Mouse (Mus musculus) skeletal muscle tissue, adult 2 months (tissue): ENCODE measurements at regions not wholly inside any gene's neighbourhood (a gene's known extent, or its start where the extent isn't known, plus 50 kb on each side); places are given as distances from the start of the nearest gene placed in this dataset.
A peak's percentile ranks its signal among the peaks of the same experiment; 100 is the strongest.
"Not testable (repeated sequence)": the region's sequence is repeated elsewhere in the genome, so short reads cannot be mapped to it uniquely, and the experiment has no call there.

Experiments
- DNase-seq: peaks from one replicate; pipeline ENCODE4 v3.0.0-alpha.2; 2012; ENCODE audit warnings: low read depth, low spot score

DNA sequence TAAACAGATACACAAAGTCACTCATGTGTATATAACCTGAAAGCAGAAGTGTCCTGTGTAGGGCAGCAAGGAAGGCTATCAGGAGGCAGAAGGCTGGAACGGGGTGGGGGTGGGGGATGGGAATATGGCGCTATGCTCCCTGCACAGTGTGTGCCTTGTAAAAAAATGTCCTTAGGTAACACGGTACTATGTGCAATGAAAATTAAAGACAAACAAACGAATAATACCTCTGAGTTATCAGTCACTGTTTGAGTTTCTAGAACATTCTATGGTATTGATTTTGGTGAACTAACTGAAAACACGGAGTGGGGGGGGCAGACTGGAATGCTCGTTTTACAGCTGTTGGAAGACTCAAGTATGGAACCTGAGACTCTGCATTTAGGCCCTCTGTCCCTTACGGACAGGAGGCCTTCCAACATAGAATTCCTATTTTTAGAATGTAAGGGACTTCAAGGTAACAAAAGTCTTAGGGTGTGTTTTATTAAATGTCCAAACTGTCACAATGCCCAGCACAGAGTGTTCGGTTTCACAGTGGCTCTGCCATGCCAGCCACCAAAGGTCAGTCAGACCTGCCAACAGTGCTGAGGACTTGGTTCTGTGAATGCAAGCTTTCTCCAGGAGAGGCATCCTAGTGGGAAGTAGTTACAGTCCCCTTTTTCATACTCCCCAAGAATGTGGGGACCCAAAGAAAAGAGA lies 240.6 kb downstream of the Ano6 start:
- peak; percentile 60 for DNase-seq

DNA sequence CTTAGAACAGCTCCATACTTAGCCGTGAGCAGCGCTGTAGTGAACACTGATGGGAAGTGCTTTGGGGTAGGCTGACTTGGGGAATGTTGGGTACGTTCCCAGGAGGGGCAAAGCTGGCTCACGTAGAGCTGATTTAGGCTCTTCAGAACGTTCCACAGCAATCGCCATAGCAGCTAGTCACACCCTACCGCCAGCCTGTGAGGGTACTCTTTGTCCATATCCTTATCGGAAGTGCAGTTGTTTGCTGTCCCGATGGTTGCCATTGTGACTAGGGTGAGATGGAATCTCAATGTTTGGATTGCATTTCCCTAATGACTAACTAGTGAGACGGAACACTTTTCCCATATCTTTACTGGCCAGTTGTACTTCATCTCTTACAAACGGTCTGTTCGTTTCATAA lies 244.6 kb downstream of the Ano6 start:
- no peak for DNase-seq

DNA sequence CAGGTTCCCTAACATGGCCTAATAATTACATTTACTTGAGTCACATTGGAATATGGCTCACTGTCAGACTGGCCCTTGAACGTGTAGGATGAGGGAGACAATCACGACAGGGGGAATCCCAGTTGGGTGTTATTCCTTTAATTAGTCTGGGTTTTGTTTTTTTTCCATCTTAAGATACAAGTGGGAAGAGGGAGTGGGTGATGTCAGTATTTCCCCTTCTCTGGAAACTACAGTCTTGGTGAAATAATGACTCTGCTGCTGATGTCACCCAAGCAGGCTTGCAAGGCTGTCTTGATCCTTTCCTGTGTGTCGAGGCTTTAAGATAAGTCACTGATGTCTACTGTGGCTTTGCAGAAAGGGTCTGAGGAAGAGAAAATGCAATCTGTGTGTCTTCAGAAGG lies 241.8 kb upstream of the Arid2 start:
- no peak for DNase-seq

DNA sequence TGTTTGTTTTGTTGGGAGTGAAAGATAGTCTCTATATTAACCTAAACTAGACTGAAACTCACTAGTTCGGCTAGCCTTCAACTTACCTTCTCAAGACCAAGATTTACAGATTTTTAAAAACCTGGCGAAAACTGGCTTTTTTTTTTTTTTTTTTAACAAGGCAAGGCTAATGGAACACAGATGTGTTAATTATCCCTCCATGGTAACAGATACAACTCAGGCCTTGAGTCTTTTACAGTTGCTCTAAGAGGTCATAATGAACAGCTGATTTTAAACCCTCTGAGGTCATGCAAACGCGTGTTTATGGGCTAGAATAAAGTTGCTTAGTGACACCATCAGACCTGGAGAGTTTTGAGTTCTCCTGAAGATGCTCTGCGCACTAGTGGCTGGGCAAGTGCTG lies 240.7 kb upstream of the Arid2 start:
- DNase-seq, result no peak

DNA sequence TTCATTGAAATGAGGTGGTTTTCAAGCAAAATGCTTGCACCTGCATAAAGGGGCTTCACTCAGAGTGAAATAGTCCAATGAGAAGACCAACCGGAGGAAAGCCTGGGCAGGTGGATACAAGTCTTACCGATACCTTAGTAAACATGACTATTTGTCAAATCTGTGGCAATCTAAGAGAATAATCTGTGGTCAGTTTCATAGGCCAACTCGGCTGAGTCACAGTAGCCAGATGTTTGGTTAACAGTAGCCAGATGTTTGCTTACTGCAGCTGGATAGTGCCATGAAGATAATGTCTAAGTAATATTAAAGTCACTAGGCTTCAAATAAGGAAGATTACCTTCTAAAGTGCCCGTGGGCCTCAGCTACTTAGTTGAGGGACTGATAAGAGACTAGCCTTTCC lies 236.9 kb upstream of the Arid2 start:
- DNase-seq, result no peak

DNA sequence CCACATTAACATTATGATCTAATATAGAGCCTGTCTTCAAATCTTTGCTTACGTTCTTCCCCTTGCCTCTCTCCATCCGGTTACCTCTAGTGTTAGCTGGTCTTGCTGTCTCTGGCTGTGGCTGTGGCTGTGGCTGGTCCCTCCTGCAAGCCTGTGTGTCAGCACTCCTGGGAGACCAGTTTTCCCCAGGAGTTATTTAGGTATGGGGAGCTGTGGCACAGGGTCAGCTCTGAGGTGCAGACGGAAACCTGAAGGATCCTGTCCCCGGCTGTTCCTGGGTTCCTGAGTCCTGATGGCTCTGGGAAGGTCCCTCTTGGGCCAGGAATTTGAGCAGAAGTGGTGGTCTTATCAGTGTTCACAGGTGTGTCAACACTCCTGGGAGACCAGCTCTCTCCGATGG lies 234.7 kb upstream of the Arid2 start:
- no peak for DNase-seq

DNA sequence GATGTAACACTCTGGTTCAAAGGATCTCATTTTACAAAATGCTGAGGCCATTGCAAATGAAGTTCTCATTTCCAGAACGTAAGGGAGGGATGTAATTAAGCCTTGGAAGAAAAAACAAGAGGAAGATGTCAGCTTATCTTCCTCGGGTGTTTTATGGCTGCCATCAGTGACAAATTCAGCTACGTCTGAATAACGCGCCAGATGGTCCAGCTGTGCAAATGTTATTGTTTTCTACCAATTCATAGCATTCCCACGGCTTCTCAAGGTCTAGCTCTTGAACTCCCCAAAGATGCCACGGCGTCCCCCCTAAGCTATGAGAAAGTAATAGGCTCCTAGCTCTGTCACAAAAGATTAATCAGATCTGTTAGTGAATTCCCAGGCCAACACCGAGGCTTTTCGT lies 232.0 kb upstream of the Arid2 start:
- no peak for DNase-seq

DNA sequence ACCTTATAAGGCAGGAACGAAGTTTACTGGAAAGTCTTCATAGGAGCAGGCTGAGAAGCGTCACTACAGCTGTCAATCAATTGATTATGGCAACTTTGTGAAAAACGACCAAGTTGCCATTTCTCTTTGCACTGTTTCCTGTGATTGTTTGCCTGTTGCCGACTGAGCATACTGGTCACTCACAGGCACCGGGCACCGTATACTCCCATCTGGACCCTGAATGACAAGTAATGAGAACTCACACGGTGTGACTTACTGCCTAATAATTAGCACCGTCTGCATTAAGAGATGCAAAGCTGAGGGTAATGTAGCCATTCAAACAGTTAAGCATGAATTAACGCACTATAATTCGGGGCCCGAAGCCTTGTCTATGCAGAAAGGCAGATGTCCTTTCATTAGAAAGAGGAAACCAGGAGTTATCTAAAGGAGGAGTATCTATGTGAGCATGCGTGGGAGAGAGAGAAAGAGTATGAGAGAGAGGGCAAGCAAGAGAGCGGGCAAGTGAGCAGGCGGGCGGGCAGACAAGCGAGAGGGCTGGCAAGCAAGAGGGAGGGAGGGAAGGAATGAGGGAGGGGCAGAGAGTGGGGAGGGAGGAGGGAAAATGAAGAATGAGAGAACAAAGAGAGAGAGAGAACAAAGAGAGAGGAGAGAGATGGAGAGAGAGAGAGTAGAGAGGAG lies 231.4 kb upstream of the Arid2 start:
- DNase-seq, result no peak

DNA sequence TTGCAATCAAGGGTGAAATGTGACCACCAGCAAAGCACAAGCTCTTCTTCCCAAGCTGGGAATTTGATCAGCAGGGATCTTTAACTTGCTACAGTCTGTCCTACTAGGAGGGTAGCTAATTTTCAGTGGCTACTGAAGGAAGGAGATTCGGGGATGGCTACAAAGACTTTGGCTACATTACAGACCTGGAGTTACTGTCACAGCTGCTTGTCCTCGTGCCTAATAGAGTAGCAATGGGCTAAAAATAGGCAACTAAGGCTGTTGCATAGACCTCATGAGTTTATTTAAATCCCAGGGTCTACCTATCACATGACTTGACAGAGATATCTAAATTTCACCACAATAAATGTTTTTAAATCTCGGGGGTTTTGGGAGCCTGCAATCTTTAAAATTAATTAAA lies 227.7 kb upstream of the Arid2 start:
- DNase-seq, result peak; percentile 77

DNA sequence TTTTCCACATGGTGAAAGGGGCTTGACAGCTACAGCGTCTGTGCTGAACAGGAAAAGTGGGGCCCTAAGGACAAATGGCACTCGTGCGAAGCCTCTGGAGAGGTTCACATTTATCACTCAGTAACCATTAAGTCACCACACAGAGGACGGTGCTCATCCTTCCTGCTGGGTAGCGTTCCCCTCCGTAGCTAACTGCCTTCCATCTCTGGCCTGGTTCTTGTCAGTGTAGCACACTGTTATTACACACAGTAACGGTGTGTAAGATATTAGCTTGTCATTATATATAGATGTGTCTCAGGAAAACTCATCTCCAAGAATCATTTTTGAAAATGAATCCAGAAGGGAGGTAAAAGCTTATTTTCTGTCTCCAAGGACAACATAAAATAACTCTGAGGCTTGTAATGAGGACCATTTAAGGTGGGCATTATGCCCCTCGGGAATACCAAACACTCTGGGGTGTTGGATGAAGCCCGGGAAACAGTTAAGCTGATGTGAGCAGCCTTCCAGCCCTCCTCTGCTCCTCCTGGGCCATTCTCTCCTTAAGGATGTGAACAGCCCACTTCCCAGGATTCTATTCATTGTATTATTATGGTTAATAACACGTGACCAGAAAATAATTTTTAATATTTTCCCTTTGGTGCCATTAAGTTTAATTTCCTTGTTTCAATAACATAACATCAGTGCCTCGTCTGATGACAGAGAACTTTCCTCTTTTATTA lies 222.7 kb upstream of the Arid2 start:
- DNase-seq, result no peak

DNA sequence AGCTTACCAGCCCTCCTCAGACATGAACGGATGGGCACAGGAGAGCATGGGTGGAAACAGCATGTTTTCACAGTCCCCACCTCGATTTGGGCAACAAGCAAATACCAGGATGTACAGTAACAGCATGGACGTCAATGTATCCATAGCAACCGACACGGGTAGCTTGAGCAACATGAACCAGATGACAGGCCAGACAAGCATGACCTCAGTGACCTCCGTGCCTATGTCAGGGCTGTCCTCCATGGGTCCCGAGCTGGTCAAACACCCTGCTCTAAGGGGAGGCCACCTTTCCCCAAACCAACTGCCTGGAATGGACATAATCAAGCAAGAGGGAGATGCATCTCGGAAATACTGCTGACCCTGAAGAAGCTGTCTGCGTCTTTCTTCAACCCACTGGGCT lies 211.7 kb upstream of the Arid2 start:
- DNase-seq, result no peak

DNA sequence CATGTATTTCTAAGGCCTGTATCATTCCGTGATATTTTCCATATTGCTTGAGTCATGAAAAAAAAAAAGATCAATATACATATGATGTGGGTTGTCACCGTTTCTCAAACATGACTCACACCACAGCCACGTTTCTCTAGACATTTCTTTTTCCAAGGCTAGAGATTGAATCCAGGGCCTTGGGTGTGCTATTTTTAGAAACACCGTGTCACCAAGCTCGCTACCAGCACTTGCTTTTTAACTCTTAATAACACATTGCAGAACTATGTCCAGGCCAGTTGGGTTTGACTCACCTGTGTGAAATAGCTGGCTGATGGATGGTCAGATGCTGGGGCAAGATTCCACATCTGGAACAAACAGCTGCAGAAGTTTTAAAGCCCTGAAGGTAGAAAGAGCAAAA lies 209.6 kb upstream of the Arid2 start:
- DNase-seq, result no peak

DNA sequence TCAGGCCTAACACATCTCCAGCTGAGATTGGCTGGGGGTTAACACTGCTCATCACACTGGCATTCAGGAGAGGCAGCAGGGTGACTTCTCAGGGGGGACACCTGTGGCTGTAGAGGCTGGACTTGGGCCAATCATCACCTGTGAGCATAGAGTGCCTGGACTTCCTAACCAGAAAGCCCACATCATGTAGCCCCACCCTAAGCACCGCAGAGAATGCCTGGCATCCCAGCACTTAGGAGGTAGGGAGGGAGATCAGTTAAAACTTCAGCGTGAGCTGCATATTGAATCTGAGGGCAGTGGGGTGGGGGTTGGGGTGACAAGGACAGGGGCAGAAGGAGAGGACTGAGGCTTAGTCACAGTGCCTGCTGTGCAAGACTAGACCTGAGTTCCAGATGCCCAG lies 208.7 kb upstream of the Arid2 start:
- DNase-seq, result no peak

DNA sequence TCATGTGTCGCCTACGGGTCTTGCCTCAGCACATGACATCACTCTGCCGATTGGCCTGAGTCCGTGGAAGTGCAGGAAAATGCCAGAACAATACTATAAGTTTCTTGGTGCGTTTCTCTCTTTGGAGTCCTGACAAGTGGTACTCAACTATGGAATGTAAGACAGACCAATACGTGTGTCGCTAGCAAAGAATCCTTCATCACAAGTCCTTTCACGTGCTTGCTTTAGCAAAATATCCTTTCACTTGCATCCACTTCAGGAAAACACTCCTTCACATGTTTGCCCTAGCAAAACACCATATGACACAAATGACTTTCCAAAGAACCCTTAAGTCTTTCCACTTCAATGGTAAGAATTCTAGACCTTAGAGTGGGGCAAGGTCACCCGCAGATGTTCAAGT lies 197.6 kb upstream of the Arid2 start:
- DNase-seq, result no peak

DNA sequence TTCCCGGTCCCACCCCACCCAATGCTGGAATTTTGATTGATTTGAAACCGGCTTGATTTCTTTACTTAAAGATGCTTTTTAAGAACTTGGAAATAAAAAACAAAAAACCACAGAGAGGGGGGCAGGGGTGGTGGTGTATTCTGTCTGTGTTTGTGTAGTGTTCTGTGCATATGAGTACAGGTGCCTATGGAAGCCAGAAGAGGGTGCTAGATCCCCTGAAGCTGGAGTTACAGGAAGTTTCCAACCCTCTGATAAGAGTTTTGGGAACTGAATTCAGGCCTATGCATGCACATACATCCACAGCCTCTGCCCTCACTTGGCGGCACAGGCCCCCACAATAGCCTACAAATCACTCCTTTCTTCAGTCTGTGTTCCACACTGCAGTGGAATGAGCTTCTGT lies 190.9 kb upstream of the Arid2 start:
- no peak for DNase-seq

DNA sequence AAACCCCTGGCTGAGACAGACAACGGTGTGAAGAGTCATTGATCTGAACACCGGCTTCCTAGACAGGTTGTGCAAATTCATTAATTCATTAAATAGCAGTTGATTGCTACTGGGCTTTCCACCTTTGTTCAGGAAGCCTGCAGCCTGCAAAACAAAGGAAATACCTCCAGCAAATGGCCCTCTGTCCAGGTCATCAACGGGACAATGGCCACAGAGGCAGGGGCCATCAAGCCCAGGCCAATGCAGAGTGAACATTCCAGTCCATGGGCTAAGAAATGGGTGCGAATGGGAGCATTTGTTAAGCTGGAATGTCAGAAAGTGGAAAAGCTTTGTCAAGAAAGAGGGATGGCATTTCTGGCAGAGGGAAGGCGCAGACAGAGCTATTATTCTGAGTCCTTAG lies 188.5 kb upstream of the Arid2 start:
- DNase-seq, result no peak

DNA sequence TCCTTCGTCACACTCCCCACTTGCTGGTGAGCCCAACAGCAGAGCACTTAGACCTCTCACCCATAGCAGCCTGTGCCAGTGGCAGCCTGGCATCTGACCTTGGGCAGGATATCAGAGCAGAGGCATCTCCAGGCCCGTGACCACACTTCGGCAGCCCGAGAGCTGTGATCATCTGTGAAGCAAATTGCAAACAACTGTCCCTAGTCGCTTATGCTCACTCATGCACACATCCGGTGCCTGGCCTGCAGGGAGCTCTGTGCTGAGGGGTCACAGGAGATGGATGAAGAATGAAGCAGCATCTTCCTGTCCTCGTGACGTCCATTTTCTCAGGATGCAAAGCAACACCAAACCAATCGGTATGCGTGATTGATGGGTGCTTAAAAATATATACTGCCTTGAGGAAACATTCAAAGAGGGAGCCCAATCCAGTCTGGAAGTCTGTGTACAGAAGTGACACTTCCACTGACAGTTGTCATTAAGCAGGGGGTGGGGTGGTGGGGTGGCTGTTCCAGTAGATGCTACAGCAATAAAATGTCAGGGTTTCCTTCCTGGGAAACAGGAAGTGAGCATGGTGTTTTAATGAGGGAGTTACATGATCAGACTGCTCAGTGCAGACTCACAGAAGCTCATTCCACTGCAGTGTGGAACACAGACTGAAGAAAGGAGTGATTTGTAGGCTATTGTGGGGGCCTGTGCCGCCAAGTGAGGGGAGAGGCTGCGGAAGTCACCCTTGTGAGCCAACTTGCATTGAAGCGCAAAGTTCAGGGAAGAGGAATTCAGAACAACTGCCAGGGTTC lies 187.3 kb upstream of the Arid2 start:
- not testable (repeated sequence) for DNase-seq

DNA sequence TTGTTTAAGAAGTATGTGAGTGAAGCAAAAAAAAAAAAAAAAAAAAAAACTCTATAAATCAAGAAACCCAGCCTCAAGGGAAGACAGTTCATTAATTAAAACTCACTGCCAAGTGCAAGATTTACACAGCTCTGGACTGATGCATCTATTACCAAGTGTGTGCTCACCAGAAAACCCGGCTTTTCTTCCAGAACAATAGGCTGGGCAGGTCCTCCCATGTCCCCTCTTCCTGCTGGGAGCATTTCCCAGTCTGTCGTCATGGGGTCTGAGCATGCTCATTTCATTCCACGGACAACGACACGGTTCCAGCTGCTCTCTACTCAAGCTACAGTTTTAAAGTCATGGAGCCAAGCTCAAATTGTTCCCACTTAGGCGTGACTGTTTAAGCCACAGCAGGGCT lies 183.6 kb upstream of the Arid2 start:
- peak; percentile 18 for DNase-seq

DNA sequence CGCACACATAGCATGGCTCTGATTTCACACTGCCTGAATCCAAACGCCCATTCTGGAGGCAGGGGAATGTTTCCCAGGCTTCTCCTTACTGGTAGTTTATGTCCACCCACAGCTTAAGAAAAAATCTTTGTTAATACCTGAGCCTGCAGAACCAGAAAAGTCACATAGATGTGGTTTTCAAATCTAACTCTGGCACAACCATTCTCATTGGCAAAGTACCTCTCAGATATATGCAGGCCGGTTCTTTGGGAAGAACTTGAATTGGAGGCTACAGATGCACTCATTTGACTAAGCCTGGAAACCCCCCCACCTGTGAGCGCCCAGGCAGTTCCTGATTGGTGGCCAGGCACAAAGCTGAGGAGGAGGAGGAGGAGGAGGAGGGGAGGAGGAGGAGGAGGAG lies 179.8 kb upstream of the Arid2 start:
- no peak for DNase-seq

DNA sequence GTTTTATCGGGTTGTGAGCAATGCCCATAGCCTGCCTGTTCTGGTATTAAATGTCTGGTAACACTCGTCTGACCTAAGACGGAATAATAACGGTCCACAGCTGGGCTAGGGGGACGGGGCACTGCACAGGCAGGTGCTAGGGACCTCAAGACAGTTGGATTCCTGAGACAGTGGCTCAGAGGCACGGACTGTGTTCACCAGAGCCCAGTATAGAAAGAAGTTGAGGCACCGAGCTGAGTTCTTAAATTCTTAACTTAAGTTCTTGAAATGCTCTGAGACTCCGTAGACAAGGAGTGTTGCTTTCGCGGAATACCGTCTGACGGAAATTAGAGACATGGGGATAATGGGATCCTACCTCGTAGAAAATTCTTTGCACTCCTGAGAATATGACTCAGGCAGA lies 174.2 kb upstream of the Arid2 start:
- no peak for DNase-seq

DNA sequence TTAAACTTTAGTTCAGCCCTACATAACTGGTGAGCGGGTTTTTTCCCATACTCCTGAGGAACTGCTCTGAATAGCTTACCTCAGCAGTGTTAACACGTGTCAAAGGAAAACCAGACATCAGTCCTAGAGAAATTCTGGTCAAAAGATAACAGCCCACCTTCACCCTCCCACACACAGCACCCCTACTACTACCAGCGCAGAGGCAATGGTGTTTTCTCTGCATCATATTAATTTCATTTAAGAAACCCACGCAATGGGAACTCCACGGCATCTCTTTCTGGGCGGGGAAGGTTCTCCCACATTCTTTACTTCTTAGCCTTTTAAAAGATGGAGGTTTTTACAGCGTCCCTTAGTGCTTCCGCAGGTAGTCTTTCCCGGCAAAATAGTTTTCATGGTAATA lies 172.7 kb upstream of the Arid2 start:
- no peak for DNase-seq

DNA sequence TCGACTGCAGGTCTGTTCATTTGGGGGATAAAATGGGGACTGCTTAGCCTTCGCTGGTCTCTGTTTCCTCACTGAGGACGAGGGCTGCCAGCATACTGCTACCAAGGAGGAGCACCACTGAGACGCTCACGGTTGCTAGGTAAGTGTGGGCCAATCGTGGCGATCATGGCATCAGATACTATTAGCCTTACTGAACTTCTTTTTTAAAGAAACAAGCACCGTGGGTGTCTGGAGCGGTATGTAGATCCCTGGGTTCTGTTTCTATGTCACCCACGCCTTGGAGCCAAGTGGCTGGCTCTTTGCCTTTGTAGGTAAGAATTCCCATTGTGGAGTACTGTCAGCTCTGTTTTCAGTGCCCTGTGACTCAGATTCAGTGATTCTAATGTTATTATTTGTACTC lies 172.1 kb upstream of the Arid2 start:
- DNase-seq, result no peak
